Mouse (Mus musculus) ES-Bruce4 (cell line): ENCODE data around the gene Vezf1.

Experiments used
- CTCF ChIP-seq: IDR thresholded peaks from one replicate; pipeline ENCODE4 v1.8.1; 2011; ENCODE audit warnings: low read depth, low read length
- EP300 ChIP-seq: IDR thresholded peaks from 2 replicates; pipeline ENCODE4 v1.6.1; 2011; ENCODE audit warnings: low read depth, low read length; ENCODE audit not compliant: insufficient read depth
- POLR2A ChIP-seq: IDR thresholded peaks from one replicate; pipeline ENCODE4 v1.8.1; 2011; ENCODE audit warnings: low read length; ENCODE audit not compliant: insufficient read depth

GRCm38 (mm10) chr11:88045878-88046277 is 22.2 kb upstream of the Vezf1 start:
- TF ChIP-seq POLR2A, result no peak
- no peak for TF ChIP-seq EP300
- TF ChIP-seq CTCF, result no peak
